13 mouse cellular contexts compared by ENCODE assay signal in genomic region chr11:65135251-65135739, GRCm38 (mm10). TPM values are rescaled to one million over a fixed set of nuclear protein-coding genes. Genes with fewer than 3 reads are reported as not detected.
DNase-seq lines count a peak whose midpoint lies in the region; ATAC-seq lines count a peak whose summit lies in the region.
"Had no signal": no experiment of that assay in that cellular context is flagged by ENCODE, and none has a peak within 500 bp of the region (broad histone marks: within the 10 kb centered on the region; RNA-seq: fewer than 3 reads in every experiment).

No protein-coding gene starts in this region.

- ATAC-seq in cerebellum, adult (ENCODE audit: insufficient number of reproducible peaks, low FRiP score, low TSS enrichment): peak; percentile 85
- ATAC-seq: midbrain, embryonic 16.5 days had no signal

- no peak for DNase-seq in cerebellum, postnatal 4 days (ENCODE audit: low spot score in 2 of 2)
- DNase-seq in left cerebral cortex, adult 18-20 months (ENCODE audit: low spot score in 2 of 2): peak; percentile 36 to 69
- no peak for DNase-seq in left cerebral cortex, postnatal 4 days
- peak; percentile 66 to 70 for DNase-seq in frontal cortex, postnatal 36 days (ENCODE audit: low spot score in 2 of 2)
- peak; percentile 63 for DNase-seq in right cerebral cortex, postnatal 25 days
- DNase-seq in embryo, embryonic 11 days: no peak
- DNase-seq in kidney, adult 18-20 months: no peak
- DNase-seq: gastrocnemius, postnatal 10 days; kidney, adult 9 months; retina, postnatal 1 day; thymus, postnatal 4 days had no signal

- intact Hi-C loops in left cerebral cortex, postnatal 4 days (cut with DNase I): no loop called here

RNA-seq across cellular contexts. Expression of gene 1700086D15Rik, which starts 24.4 kb away (rescaled TPM):
- total RNA-seq in left cerebral cortex, adult 18-20 months (2021): 1 to 10 TPM; 2.5 TPM
- total RNA-seq in left cerebral cortex, postnatal 4 days (2021): 1 to 10 TPM; 4.5 to 5.4 TPM

RNA-seq across cellular contexts. Expression of gene Arhgap44, which starts 27.5 kb away (rescaled TPM):
- total RNA-seq in left cerebral cortex, adult 18-20 months (2021): 100 to 1,000 TPM; 139 to 154 TPM
- total RNA-seq in left cerebral cortex, postnatal 4 days (2021): 10 to 100 TPM; 64.0 to 68.3 TPM

Comparison
In these comparisons a context has a peak if more than half of its experiments do, and no peak if none do; other contexts are left out.
1. DNase-seq: peak in left cerebral cortex, adult 18-20 months (2 of 2), frontal cortex, postnatal 36 days (2 of 2) and right cerebral cortex, postnatal 25 days (single experiment); none in cerebellum, postnatal 4 days (0 of 2), left cerebral cortex, postnatal 4 days (single experiment), embryo, embryonic 11 days (single experiment) and kidney, adult 18-20 months (single experiment).